Mouse (Mus musculus): Measurements from ENCODE around the gene Chrna1. TPM values are rescaled to one million over a fixed set of nuclear protein-coding genes. Genes with fewer than 3 reads are reported as not detected.
"Not testable (repeated sequence)": the region's sequence is repeated elsewhere in the genome, so short reads cannot be mapped to it uniquely, and the experiment has no call there.

Chrna1 gene
- polyA plus RNA-seq, 1 experiment from 2014 or later = 0.19 TPM

DNA sequence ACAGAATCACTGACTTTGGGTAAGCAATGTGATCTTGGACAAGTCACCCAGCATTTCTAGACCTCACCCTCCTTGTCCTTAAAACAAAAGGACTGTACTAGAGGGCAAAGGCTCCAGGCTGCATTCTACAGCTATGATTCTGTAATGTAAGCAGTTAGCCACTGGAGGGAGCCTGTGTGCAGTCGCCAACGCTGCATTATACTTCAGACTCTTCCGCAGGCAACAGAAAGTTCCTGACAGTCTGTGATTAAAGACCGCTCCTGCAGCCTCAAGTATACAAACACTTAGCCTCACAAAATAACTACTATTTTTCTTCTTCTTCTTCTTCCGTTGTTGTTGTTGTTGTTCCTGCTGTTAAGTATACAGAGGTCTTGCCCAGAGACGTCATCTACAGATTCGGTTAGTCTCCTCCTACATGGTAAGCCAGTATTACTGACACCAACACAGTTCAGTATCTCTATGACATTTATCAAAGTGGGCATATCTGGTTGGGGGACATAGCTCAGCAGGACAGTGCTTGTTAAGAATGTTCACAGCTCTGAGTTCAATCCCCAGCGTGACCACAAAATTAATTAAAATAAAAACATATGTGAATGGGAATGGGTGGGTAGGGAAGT, 13.0 kb downstream of the Chrna1 start:
- WGBS = 27% methylated on average over 8 of the region's 8 CpGs
- H3K36me3 ChIP-seq (ENCODE audit: control insufficient read depth, insufficient read depth, low read length) = no peaks in the 10 kb centered on the region
- no peaks in the 10 kb centered on the region for H3K9me3 ChIP-seq (ENCODE audit: control insufficient read depth, low read length)
- no peaks in the 10 kb centered on the region for H3K4me1 ChIP-seq (ENCODE audit: control insufficient read depth, insufficient read depth, low read length)
- H3K9ac ChIP-seq (replicated peaks; ENCODE audit: low read depth, low read length) = no peak overlapping the region
- no peak for ATAC-seq (ENCODE audit: low read depth)
- H3K27me3 ChIP-seq (ENCODE audit: control insufficient read depth, insufficient read depth, low read length) = no peaks in the 10 kb centered on the region
- H3K4me2 ChIP-seq (ENCODE audit: low read depth, low read length) = peak overlapping the region; percentile 25; the same call in 1 of the 2 replicates
- no peak overlapping the region for H3K4me3 ChIP-seq (ENCODE audit: low read depth, low read length)
- no peak overlapping the region for H3K27ac ChIP-seq (ENCODE audit: low read depth, low read length)

DNA sequence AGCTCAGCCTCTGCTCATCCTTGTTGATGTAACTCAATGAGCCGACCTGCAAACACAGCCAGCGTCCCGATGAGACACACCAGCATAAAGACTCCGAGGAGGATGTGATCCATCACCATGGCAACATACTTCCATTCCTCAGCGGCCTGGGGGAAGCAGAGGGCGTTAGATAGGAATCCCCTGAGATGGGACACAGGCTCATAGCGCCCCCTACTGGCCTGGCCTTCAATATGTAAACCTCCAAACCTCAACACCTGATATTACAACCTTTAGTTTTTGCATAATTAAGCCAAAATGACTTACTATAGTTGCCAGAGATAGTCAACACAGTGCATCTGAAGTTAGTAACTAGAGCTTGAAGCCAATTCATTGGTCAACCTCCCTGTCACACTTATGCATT, 14.0 kb downstream of the Chrna1 start:
- H3K4me1 ChIP-seq (ENCODE audit: control insufficient read depth, insufficient read depth, low read length) = no peaks in the 10 kb centered on the region; the same call in 1 of the 2 replicates
- ATAC-seq (ENCODE audit: low read depth) = no peak
- WGBS = 12% methylated on average over 7 of the region's 7 CpGs

DNA sequence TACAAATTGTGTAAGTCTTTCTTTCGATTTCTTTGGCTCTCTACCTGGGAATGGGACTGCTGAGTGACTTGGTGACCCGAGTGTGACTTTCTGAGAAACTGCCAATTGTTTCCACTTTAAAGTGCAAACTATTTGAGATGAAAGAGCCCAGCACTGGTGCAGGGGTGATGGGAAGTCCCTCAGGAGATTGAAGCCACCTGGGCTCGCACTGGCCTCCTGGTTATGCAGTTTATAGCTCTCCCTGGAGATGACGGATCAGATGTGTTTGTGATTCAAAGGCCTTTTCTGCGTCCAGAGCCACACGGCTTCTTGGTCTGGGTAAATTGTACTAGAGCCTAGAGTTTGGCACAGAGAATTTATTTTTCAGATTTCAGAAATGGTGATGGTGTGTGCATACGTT, 16.4 kb downstream of the Chrna1 start:
- WGBS = 55% methylated on average over 7 of the region's 7 CpGs
- no peak overlapping the region for H3K27ac ChIP-seq (ENCODE audit: low read depth, low read length)
- no peaks in the 10 kb centered on the region for H3K36me3 ChIP-seq (ENCODE audit: control insufficient read depth, insufficient read depth, low read length)
- H3K9me3 ChIP-seq (ENCODE audit: control insufficient read depth, low read length) = no peaks in the 10 kb centered on the region
- no peak for ATAC-seq (ENCODE audit: low read depth)
- H3K9ac ChIP-seq (replicated peaks; ENCODE audit: low read depth, low read length) = no peak overlapping the region
- H3K4me3 ChIP-seq (ENCODE audit: low read depth, low read length) = no peak overlapping the region
- no peak overlapping the region for H3K4me2 ChIP-seq (ENCODE audit: low read depth, low read length)
- no peaks in the 10 kb centered on the region for H3K27me3 ChIP-seq (ENCODE audit: control insufficient read depth, insufficient read depth, low read length)
- no peaks in the 10 kb centered on the region; the same call in 1 of the 2 replicates for H3K4me1 ChIP-seq (ENCODE audit: control insufficient read depth, insufficient read depth, low read length)

More for the DNA sequence above, 14.0 kb downstream of the Chrna1 start:
- Histone ChIP-seq H3K27ac (ENCODE audit: low read depth, low read length) (no peak overlapping the region), H3K4me2 (ENCODE audit: low read depth, low read length) (no peak overlapping the region), H3K9ac (replicated peaks; ENCODE audit: low read depth, low read length) (no peak overlapping the region), H3K27me3 (ENCODE audit: control insufficient read depth, insufficient read depth, low read length) (no peaks in the 10 kb centered on the region), H3K9me3 (ENCODE audit: control insufficient read depth, low read length) (no peaks in the 10 kb centered on the region), H3K36me3 (ENCODE audit: control insufficient read depth, insufficient read depth, low read length) (no peaks in the 10 kb centered on the region), H3K4me3 (ENCODE audit: low read depth, low read length) (no peak overlapping the region)

DNA sequence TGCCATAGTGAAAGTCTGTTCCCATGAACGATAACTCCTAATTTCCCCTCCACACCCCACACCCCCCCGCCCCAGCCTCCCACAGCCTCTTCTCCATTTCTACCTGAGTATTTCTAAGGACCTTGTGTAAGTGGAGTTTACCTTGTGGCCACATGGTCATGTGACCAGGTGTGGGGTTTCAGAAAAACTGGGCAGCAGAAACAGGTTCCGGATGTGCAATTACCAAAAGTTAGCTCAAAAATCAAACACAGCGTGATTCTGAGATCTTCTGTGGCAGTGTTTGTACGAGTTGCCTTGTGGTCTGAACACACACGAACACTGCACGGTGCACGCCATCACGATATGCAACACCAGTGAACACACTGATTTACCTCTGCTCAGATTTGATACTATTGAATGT, 17.5 kb downstream of the Chrna1 start:
- Histone ChIP-seq H3K36me3 (ENCODE audit: control insufficient read depth, insufficient read depth, low read length) (no peaks in the 10 kb centered on the region), H3K4me2 (ENCODE audit: low read depth, low read length) (no peak overlapping the region), H3K4me3 (ENCODE audit: low read depth, low read length) (no peak overlapping the region), H3K27me3 (ENCODE audit: control insufficient read depth, insufficient read depth, low read length) (no peaks in the 10 kb centered on the region), H3K4me1 (ENCODE audit: control insufficient read depth, insufficient read depth, low read length) (no peaks in the 10 kb centered on the region; the same call in 1 of the 2 replicates), H3K9ac (replicated peaks; ENCODE audit: low read depth, low read length) (no peak overlapping the region), H3K27ac (ENCODE audit: low read depth, low read length) (no peak overlapping the region), H3K9me3 (ENCODE audit: control insufficient read depth, low read length) (no peaks in the 10 kb centered on the region)
- 97% methylated on average over 9 of the region's 9 CpGs for WGBS
- no peak for ATAC-seq (ENCODE audit: low read depth)

DNA sequence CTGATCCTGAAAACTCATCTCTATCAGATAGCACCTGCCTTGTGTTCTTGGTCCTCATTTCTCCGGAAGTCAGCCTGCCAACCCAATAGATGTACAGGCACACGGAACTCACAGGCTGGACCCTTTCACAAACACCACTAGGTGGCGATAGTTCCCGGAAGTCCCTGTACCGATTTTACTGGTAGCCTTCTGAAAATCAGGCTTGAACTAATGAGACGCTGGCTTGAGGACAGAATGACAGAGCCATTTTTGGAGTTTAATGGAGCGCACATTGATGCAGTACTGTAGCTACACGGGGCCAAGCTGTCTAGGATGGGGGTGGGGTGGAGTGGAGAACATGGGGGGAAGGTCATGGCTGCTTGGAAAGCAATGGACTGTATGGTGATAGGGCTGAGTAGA, 18.5 kb downstream of the Chrna1 start:
- Histone ChIP-seq H3K27ac (ENCODE audit: low read depth, low read length) (no peak overlapping the region), H3K9ac (replicated peaks; ENCODE audit: low read depth, low read length) (no peak overlapping the region), H3K4me1 (ENCODE audit: control insufficient read depth, insufficient read depth, low read length) (no peaks in the 10 kb centered on the region; the same call in 1 of the 2 replicates), H3K4me3 (ENCODE audit: low read depth, low read length) (peak overlapping the region; percentile 27), H3K36me3 (ENCODE audit: control insufficient read depth, insufficient read depth, low read length) (no peaks in the 10 kb centered on the region), H3K27me3 (ENCODE audit: control insufficient read depth, insufficient read depth, low read length) (no peaks in the 10 kb centered on the region), H3K9me3 (ENCODE audit: control insufficient read depth, low read length) (no peaks in the 10 kb centered on the region), H3K4me2 (ENCODE audit: low read depth, low read length) (peak overlapping the region; percentile 52)
- peak; percentile 77 for ATAC-seq (ENCODE audit: low read depth)
- WGBS = 6% methylated on average over 8 of the region's 8 CpGs

DNA sequence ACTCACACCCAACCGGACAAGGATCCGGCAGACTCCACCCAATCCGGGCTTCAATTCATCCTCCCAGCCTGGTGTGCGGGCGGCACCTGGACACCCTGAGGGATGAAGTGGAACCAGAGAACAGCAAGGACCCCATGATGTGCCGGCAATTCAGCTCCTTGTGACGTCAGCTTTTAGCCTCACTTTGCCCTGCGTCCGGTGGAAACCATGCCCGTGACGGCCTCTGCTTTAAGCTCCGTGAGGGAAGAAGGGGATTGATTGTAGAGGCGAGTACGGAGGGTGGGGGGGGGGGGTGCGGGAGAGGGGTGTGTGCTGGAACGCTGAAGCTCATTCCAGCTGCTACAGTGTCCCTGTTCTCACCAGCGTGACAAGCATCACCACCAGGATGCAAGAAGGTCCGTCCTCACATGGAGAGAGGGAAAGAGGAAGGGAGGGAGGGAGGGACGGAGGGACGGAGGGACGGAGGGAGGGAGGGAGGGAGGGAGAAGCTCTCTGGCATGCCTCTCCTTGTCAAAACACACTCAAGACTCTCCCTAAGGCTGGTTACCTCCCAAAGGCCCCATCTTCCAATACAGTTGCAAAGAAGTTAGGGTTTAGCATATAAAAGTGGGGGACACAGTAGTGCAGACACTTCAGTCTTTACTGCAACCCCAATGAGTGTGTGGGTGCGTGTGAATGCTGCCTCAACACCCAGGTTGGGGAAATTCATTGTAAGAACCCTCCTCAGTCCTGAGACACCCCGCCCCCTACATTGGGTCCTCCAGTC, 19.1 kb downstream of the Chrna1 start:
- H3K4me2 ChIP-seq (ENCODE audit: low read depth, low read length) = peak overlapping the region; percentile 52
- H3K27me3 ChIP-seq (ENCODE audit: control insufficient read depth, insufficient read depth, low read length) = no peaks in the 10 kb centered on the region
- ATAC-seq (ENCODE audit: low read depth) = peak; percentile 71
- H3K4me3 ChIP-seq (ENCODE audit: low read depth, low read length) = peak overlapping the region; percentile 27
- no peaks in the 10 kb centered on the region; the same call in 1 of the 2 replicates for H3K4me1 ChIP-seq (ENCODE audit: control insufficient read depth, insufficient read depth, low read length)
- no peaks in the 10 kb centered on the region for H3K9me3 ChIP-seq (ENCODE audit: control insufficient read depth, low read length)
- 2% methylated on average over 21 of the region's 23 CpGs for WGBS
- 0 out of 2 replicates have a peak overlapping the region, but pooled peaks have one; percentile 41 for H3K9ac ChIP-seq (replicated peaks; ENCODE audit: low read depth, low read length)
- H3K36me3 ChIP-seq (ENCODE audit: control insufficient read depth, insufficient read depth, low read length) = no peaks in the 10 kb centered on the region
- H3K27ac ChIP-seq (ENCODE audit: low read depth, low read length) = no peak overlapping the region

DNA sequence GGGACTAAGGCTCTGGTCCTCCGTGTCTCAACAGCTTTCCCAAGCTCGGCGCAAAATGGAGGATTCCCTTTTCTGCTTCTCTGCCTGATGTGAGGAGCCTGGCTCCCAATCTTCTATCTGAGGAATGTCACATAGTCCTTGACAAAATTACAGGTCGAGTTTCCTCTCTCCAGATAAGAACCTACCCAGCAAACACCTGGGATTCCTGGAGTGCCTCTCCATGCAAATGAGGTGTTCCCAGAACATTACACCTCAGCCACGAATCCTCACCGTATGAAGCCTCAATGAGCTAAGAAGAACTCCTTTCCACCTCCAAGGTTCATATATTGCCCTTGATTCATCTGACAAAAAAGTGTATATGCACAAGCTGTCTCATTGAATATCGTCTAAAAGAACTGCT, 19.7 kb downstream of the Chrna1 start:
- ATAC-seq (ENCODE audit: low read depth) = no peak
- WGBS = 51% methylated on average over 7 of the region's 7 CpGs

DNA sequence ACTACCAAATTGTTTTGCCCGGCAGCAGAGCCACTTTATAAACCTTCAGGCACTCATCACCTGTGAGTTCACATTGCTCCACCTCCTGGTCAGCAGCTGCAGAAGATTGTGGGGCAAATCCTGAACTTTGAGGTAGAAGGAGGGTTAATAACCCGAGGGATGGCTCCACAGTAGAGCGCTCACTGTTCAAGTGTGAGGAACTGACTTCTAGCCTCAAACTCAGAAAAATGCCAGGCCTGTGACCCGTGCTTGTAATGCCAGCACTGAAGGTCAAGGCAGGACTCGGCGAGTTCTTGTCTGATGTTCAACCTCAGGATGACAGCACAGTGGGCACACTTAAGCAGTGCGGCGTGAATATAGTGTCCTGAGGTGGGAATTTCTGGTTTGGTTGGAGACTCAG, 22.2 kb downstream of the Chrna1 start:
- Histone ChIP-seq H3K27me3 (ENCODE audit: control insufficient read depth, insufficient read depth, low read length) (no peaks in the 10 kb centered on the region), H3K27ac (ENCODE audit: low read depth, low read length) (no peak overlapping the region), H3K36me3 (ENCODE audit: control insufficient read depth, insufficient read depth, low read length) (no peaks in the 10 kb centered on the region), H3K9me3 (ENCODE audit: control insufficient read depth, low read length) (no peaks in the 10 kb centered on the region), H3K9ac (replicated peaks; ENCODE audit: low read depth, low read length) (no peak overlapping the region), H3K4me1 (ENCODE audit: control insufficient read depth, insufficient read depth, low read length) (no peaks in the 10 kb centered on the region; the same call in 1 of the 2 replicates), H3K4me2 (ENCODE audit: low read depth, low read length) (no peak overlapping the region), H3K4me3 (ENCODE audit: low read depth, low read length) (no peak overlapping the region)
- ATAC-seq (ENCODE audit: low read depth) = no peak
- 88% methylated on average over 8 of the region's 8 CpGs for WGBS

More for the DNA sequence above, 19.7 kb downstream of the Chrna1 start:
- H3K4me3 ChIP-seq (ENCODE audit: low read depth, low read length) = peak overlapping the region; percentile 27
- H3K4me1 ChIP-seq (ENCODE audit: control insufficient read depth, insufficient read depth, low read length) = no peaks in the 10 kb centered on the region; the same call in 1 of the 2 replicates
- no peak overlapping the region for H3K27ac ChIP-seq (ENCODE audit: low read depth, low read length)
- H3K9ac ChIP-seq (replicated peaks; ENCODE audit: low read depth, low read length) = 0 out of 2 replicates have a peak overlapping the region, but pooled peaks have one; percentile 41
- no peaks in the 10 kb centered on the region for H3K36me3 ChIP-seq (ENCODE audit: control insufficient read depth, insufficient read depth, low read length)
- H3K27me3 ChIP-seq (ENCODE audit: control insufficient read depth, insufficient read depth, low read length) = no peaks in the 10 kb centered on the region
- H3K4me2 ChIP-seq (ENCODE audit: low read depth, low read length) = peak overlapping the region; percentile 52
- H3K9me3 ChIP-seq (ENCODE audit: control insufficient read depth, low read length) = no peaks in the 10 kb centered on the region

DNA sequence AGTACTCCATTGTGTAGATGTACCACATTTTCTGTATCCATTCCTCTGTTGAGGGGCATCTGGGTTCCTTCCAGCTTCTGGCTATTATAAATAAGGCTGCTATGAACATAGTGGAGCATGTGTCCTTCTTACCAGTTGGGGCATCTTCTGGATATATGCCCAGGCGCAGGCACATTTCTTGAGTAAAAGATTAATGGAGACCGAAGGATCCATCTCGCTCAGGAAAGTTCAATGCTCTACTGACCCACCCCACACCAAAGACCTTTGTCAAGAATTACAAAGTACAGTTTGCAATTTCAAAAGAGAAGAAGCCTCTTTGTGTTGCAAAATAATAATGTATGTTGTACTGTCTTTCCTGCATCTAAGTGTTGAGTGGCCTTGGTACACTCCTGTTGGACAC, 23.1 kb downstream of the Chrna1 start:
- H3K9ac ChIP-seq (replicated peaks; ENCODE audit: low read depth, low read length); H3K27ac ChIP-seq (ENCODE audit: low read depth, low read length); H3K4me3 ChIP-seq (ENCODE audit: low read depth, low read length); H3K27me3 ChIP-seq (ENCODE audit: control insufficient read depth, insufficient read depth, low read length); H3K4me1 ChIP-seq (ENCODE audit: control insufficient read depth, insufficient read depth, low read length); H3K4me2 ChIP-seq (ENCODE audit: low read depth, low read length); H3K9me3 ChIP-seq (ENCODE audit: control insufficient read depth, low read length); ATAC-seq (ENCODE audit: low read depth); H3K36me3 ChIP-seq (ENCODE audit: control insufficient read depth, insufficient read depth, low read length): not testable (repeated sequence)
- WGBS = 92% methylated on average over 3 of the region's 3 CpGs
